Mouse (Mus musculus): ENCODE results near the gene Sh3bgr. TPM values are rescaled to one million over a fixed set of nuclear protein-coding genes. Genes with fewer than 3 reads are reported as not detected.
A peak's percentile ranks its signal among the peaks of the same experiment; 100 is the strongest.

The Sh3bgr gene
- polyA plus RNA-seq (2014; fragmentation: Nextera tagmentation; extraction: Ambion mirVana), result 29.7 and 30.9 TPM in 2 replicates

- DNase-seq (ENCODE audit: low spot score) (peak; percentile 78), ATAC-seq (replicated peaks; ENCODE audit: low FRiP score, low TSS enrichment, low read depth) (peak; percentile 84)
- H3K9ac ChIP-seq (ENCODE audit: low read length), result peak within 1 kb of the TSS; percentile 27; the same call in 1 of the 2 replicates
- peak within 1 kb of the TSS; percentile 25 for H3K4me3 ChIP-seq (ENCODE audit: low read depth, low read length)
- WGBS, result 3% methylated on average over 20 of the region's 20 CpGs
- peak within 1 kb of the TSS; percentile 14 for H3K27ac ChIP-seq (ENCODE audit: low read depth)
- H3K4me2 ChIP-seq (ENCODE audit: low read length), result peak within 1 kb of the TSS; percentile 51
- no peaks in the 10 kb centered on the region for H3K36me3 ChIP-seq (ENCODE audit: control insufficient read depth, insufficient read depth, low read length)
- no peaks in the 10 kb centered on the region for H3K27me3 ChIP-seq (replicated peaks; ENCODE audit: control insufficient read depth, insufficient read depth, low read length)
- H3K9me3 ChIP-seq (ENCODE audit: control insufficient read depth, low read length), result no peaks in the 10 kb centered on the region
- H3K4me1 ChIP-seq (replicated peaks; ENCODE audit: control insufficient read depth, insufficient read depth, low read length), result peaks cover 6% of the 10 kb centered on the region
These were observed at the start of gene Sh3bgr for GRCm38 (mm10) chr16:96199913-96200701. TSS of gene Sh3bgr (plus strand) at chr16:96200450.

GRCm38 (mm10) chr16:96150995-96151394 is 49.3 kb upstream of the Sh3bgr start:
- H3K9ac ChIP-seq (ENCODE audit: low read length), result no peak overlapping the region
- no peak for ATAC-seq (replicated peaks; ENCODE audit: low FRiP score, low TSS enrichment, low read depth)
- no peak overlapping the region for H3K27ac ChIP-seq (ENCODE audit: low read depth)

GRCm38 (mm10) chr16:96151551-96151950 is 48.7 kb upstream of the Sh3bgr start:
- no peaks in the 10 kb centered on the region for H3K27me3 ChIP-seq (replicated peaks; ENCODE audit: control insufficient read depth, insufficient read depth, low read length)
- WGBS, result 17% methylated on average over 9 of the region's 9 CpGs
- H3K9ac ChIP-seq (ENCODE audit: low read length), result no peak overlapping the region
- H3K27ac ChIP-seq (ENCODE audit: low read depth), result no peak overlapping the region
- no peaks in the 10 kb centered on the region for H3K9me3 ChIP-seq (ENCODE audit: control insufficient read depth, low read length)
- ATAC-seq (replicated peaks; ENCODE audit: low FRiP score, low TSS enrichment, low read depth) (0 out of 2 replicates have a peak, but pooled peaks have one; percentile 10), DNase-seq (ENCODE audit: low spot score) (peak; percentile 89)
- no peak overlapping the region for H3K4me3 ChIP-seq (ENCODE audit: low read depth, low read length)
- H3K4me2 ChIP-seq (ENCODE audit: low read length), result no peak overlapping the region
- peaks cover 10% of the 10 kb centered on the region; the same call in 1 of the 2 replicates for H3K4me1 ChIP-seq (replicated peaks; ENCODE audit: control insufficient read depth, insufficient read depth, low read length)
- H3K36me3 ChIP-seq (ENCODE audit: control insufficient read depth, insufficient read depth, low read length), result peaks cover 28% of the 10 kb centered on the region

More at GRCm38 (mm10) chr16:96150995-96151394, 49.3 kb upstream of the Sh3bgr start:
- peaks cover 13% of the 10 kb centered on the region for H3K4me1 ChIP-seq (replicated peaks; ENCODE audit: control insufficient read depth, insufficient read depth, low read length)
- H3K4me2 ChIP-seq (ENCODE audit: low read length), result no peak overlapping the region
- WGBS, result 51% methylated on average over 4 of the region's 4 CpGs
- H3K9me3 ChIP-seq (ENCODE audit: control insufficient read depth, low read length), result no peaks in the 10 kb centered on the region
- H3K4me3 ChIP-seq (ENCODE audit: low read depth, low read length), result no peak overlapping the region
- DNase-seq (ENCODE audit: low spot score), result no peak
- no peaks in the 10 kb centered on the region for H3K27me3 ChIP-seq (replicated peaks; ENCODE audit: control insufficient read depth, insufficient read depth, low read length)
- H3K36me3 ChIP-seq (ENCODE audit: control insufficient read depth, insufficient read depth, low read length), result peaks cover 24% of the 10 kb centered on the region

- 92% methylated on average over 2 of the region's 2 CpGs for WGBS
- Histone ChIP-seq H3K27ac (ENCODE audit: low read depth) (no peak overlapping the region), H3K27me3 (replicated peaks; ENCODE audit: control insufficient read depth, insufficient read depth, low read length) (no peaks in the 10 kb centered on the region), H3K4me1 (replicated peaks; ENCODE audit: control insufficient read depth, insufficient read depth, low read length) (0 out of 2 replicates have a peak, but pooled peaks cover 3% of the 10 kb centered on the region), H3K9me3 (ENCODE audit: control insufficient read depth, low read length) (no peaks in the 10 kb centered on the region), H3K4me3 (ENCODE audit: low read depth, low read length) (no peak overlapping the region), H3K4me2 (ENCODE audit: low read length) (no peak overlapping the region), H3K36me3 (ENCODE audit: control insufficient read depth, insufficient read depth, low read length) (peaks cover 28% of the 10 kb centered on the region), H3K9ac (ENCODE audit: low read length) (no peak overlapping the region)
- DNase-seq (ENCODE audit: low spot score) (no peak), ATAC-seq (replicated peaks; ENCODE audit: low FRiP score, low TSS enrichment, low read depth) (no peak)
These were observed 45.8 kb upstream of the Sh3bgr start for GRCm38 (mm10) chr16:96154476-96154875.

GRCm38 (mm10) chr16:96156019-96156418 is 44.2 kb upstream of the Sh3bgr start:
- Histone ChIP-seq H3K27me3 (replicated peaks; ENCODE audit: control insufficient read depth, insufficient read depth, low read length) (no peaks in the 10 kb centered on the region), H3K27ac (ENCODE audit: low read depth) (no peak overlapping the region)
- WGBS, result 93% methylated on average over 8 of the region's 8 CpGs

GRCm38 (mm10) chr16:96157171-96157570 is 43.1 kb upstream of the Sh3bgr start:
- ATAC-seq (replicated peaks; ENCODE audit: low FRiP score, low TSS enrichment, low read depth), result no peak
- Histone ChIP-seq H3K9ac (ENCODE audit: low read length) (no peak overlapping the region), H3K36me3 (ENCODE audit: control insufficient read depth, insufficient read depth, low read length) (peaks cover 28% of the 10 kb centered on the region), H3K4me3 (ENCODE audit: low read depth, low read length) (no peak overlapping the region), H3K9me3 (ENCODE audit: control insufficient read depth, low read length) (no peaks in the 10 kb centered on the region), H3K4me1 (replicated peaks; ENCODE audit: control insufficient read depth, insufficient read depth, low read length) (0 out of 2 replicates have a peak, but pooled peaks cover 3% of the 10 kb centered on the region), H3K4me2 (ENCODE audit: low read length) (no peak overlapping the region), H3K27me3 (replicated peaks; ENCODE audit: control insufficient read depth, insufficient read depth, low read length) (no peaks in the 10 kb centered on the region), H3K27ac (ENCODE audit: low read depth) (no peak overlapping the region)
- WGBS, result 89% methylated on average over 11 of the region's 11 CpGs
- no peak for DNase-seq (ENCODE audit: low spot score)

More at GRCm38 (mm10) chr16:96156019-96156418, 44.2 kb upstream of the Sh3bgr start:
- no peak overlapping the region for H3K4me3 ChIP-seq (ENCODE audit: low read depth, low read length)
- H3K4me1 ChIP-seq (replicated peaks; ENCODE audit: control insufficient read depth, insufficient read depth, low read length), result 0 out of 2 replicates have a peak, but pooled peaks cover 3% of the 10 kb centered on the region
- DNase-seq (ENCODE audit: low spot score), result no peak
- no peak for ATAC-seq (replicated peaks; ENCODE audit: low FRiP score, low TSS enrichment, low read depth)
- no peak overlapping the region for H3K4me2 ChIP-seq (ENCODE audit: low read length)
- H3K9ac ChIP-seq (ENCODE audit: low read length), result no peak overlapping the region
- peaks cover 28% of the 10 kb centered on the region for H3K36me3 ChIP-seq (ENCODE audit: control insufficient read depth, insufficient read depth, low read length)
- no peaks in the 10 kb centered on the region for H3K9me3 ChIP-seq (ENCODE audit: control insufficient read depth, low read length)

GRCm38 (mm10) chr16:96158511-96159080 is 41.7 kb upstream of the Sh3bgr start:
- Histone ChIP-seq H3K27me3 (replicated peaks; ENCODE audit: control insufficient read depth, insufficient read depth, low read length) (no peaks in the 10 kb centered on the region), H3K4me2 (ENCODE audit: low read length) (peak overlapping the region; percentile 98), H3K4me3 (ENCODE audit: low read depth, low read length) (peak overlapping the region; percentile 56), H3K9ac (ENCODE audit: low read length) (peak overlapping the region; percentile 88), H3K9me3 (ENCODE audit: control insufficient read depth, low read length) (no peaks in the 10 kb centered on the region), H3K4me1 (replicated peaks; ENCODE audit: control insufficient read depth, insufficient read depth, low read length) (0 out of 2 replicates have a peak, but pooled peaks cover 3% of the 10 kb centered on the region), H3K36me3 (ENCODE audit: control insufficient read depth, insufficient read depth, low read length) (peaks cover 15% of the 10 kb centered on the region), H3K27ac (ENCODE audit: low read depth) (peak overlapping the region; percentile 69)
- 54% methylated on average over 12 of the region's 12 CpGs for WGBS
- ATAC-seq (replicated peaks; ENCODE audit: low FRiP score, low TSS enrichment, low read depth) (no peak), DNase-seq (ENCODE audit: low spot score) (no peak)

- 1% methylated on average over 67 of the region's 67 CpGs for WGBS
- 0 out of 2 replicates have a peak, but pooled peaks cover 3% of the 10 kb centered on the region for H3K4me1 ChIP-seq (replicated peaks; ENCODE audit: control insufficient read depth, insufficient read depth, low read length)
These were observed 41.0 kb upstream of the Sh3bgr start for GRCm38 (mm10) chr16:96159091-96159731.

More at GRCm38 (mm10) chr16:96159091-96159731, 41.0 kb upstream of the Sh3bgr start:
- Histone ChIP-seq H3K4me3 (ENCODE audit: low read depth, low read length) (peak overlapping the region; percentile 56), H3K4me2 (ENCODE audit: low read length) (peak overlapping the region; percentile 98), H3K9me3 (ENCODE audit: control insufficient read depth, low read length) (no peaks in the 10 kb centered on the region), H3K36me3 (ENCODE audit: control insufficient read depth, insufficient read depth, low read length) (peaks cover 11% of the 10 kb centered on the region), H3K27ac (ENCODE audit: low read depth) (peak overlapping the region; percentile 69), H3K9ac (ENCODE audit: low read length) (peak overlapping the region; percentile 88), H3K27me3 (replicated peaks; ENCODE audit: control insufficient read depth, insufficient read depth, low read length) (no peaks in the 10 kb centered on the region)
- peak; percentile 87 for ATAC-seq (replicated peaks; ENCODE audit: low FRiP score, low TSS enrichment, low read depth)
- peak; percentile 88 for DNase-seq (ENCODE audit: low spot score)
